In genomic region chr3:68949381-68949780, GRCm38 (mm10) we compare ENCODE assay signal across 20 mouse cellular contexts. TPM values are rescaled to one million over a fixed set of nuclear protein-coding genes. Genes with fewer than 3 reads are reported as not detected.
A peak's percentile ranks its signal among the peaks of the same experiment; 100 is the strongest.
DNase-seq lines count a peak whose midpoint lies in the region; ATAC-seq and TF ChIP-seq lines count a peak whose summit lies in the region.
"Had no signal": no experiment of that assay in that cellular context is flagged by ENCODE, and none has a peak within 500 bp of the region (broad histone marks: within the 10 kb centered on the region; RNA-seq: fewer than 3 reads in every experiment).

No protein-coding gene starts in this region.

- H3K36me3 ChIP-seq in forebrain, embryonic 16.5 days (ENCODE audit: control insufficient read depth, insufficient read depth), result no peaks in the 10 kb centered on the region
- H3K36me3 ChIP-seq in forebrain, embryonic 11.5 days (ENCODE audit: control insufficient read depth, insufficient read depth, low read length), result no peaks in the 10 kb centered on the region; the same call in 1 of the 2 replicates
- H3K36me3 ChIP-seq in kidney, embryonic 14.5 days (ENCODE audit: control insufficient read depth, insufficient read depth, low read length), result no peaks in the 10 kb centered on the region; the same call in 1 of the 2 replicates
- no peaks in the 10 kb centered on the region for H3K36me3 ChIP-seq in embryonic facial prominence, embryonic 12.5 days
- H3K36me3 ChIP-seq in hindbrain, postnatal 0 days (ENCODE audit: insufficient read depth, low read length), result 0 out of 2 replicates have a peak, but pooled peaks cover 4% of the 10 kb centered on the region
- H3K36me3 ChIP-seq: intestine, embryonic 15.5 days had no signal

- no peak overlapping the region for H3K27ac ChIP-seq in forebrain, embryonic 16.5 days (ENCODE audit: low read length)
- no peak overlapping the region for H3K27ac ChIP-seq in forebrain, embryonic 11.5 days (ENCODE audit: low read depth, low read length)
- H3K27ac ChIP-seq in kidney, embryonic 14.5 days (ENCODE audit: low read depth, low read length), result no peak overlapping the region
- no peak overlapping the region for H3K27ac ChIP-seq in embryonic facial prominence, embryonic 12.5 days
- H3K27ac ChIP-seq in hindbrain, postnatal 0 days, result no peak overlapping the region
- H3K27ac ChIP-seq: gastrocnemius, adult 2 months; heart, embryonic 13.5 days; intestine, embryonic 15.5 days had no signal

- H3K9ac ChIP-seq in forebrain, embryonic 16.5 days (replicated peaks; ENCODE audit: low read depth, low read length), result no peak overlapping the region
- H3K9ac ChIP-seq in forebrain, embryonic 11.5 days (ENCODE audit: low read length), result no peak overlapping the region
- H3K9ac ChIP-seq in kidney, embryonic 14.5 days (ENCODE audit: low read depth, low read length), result no peak overlapping the region
- H3K9ac ChIP-seq in embryonic facial prominence, embryonic 12.5 days, result no peak overlapping the region
- H3K9ac ChIP-seq in hindbrain, postnatal 0 days (replicated peaks; ENCODE audit: low read length), result no peak overlapping the region
- H3K9ac ChIP-seq: forebrain, postnatal 0 days; heart, embryonic 13.5 days; intestine, embryonic 15.5 days had no signal

- H3K4me2 ChIP-seq in forebrain, embryonic 16.5 days (ENCODE audit: low read length), result no peak overlapping the region
- H3K4me2 ChIP-seq in forebrain, embryonic 11.5 days (ENCODE audit: low read depth, low read length, severe bottlenecking), result no peak overlapping the region
- H3K4me2 ChIP-seq in kidney, embryonic 14.5 days (replicated peaks; ENCODE audit: low read depth, low read length), result no peak overlapping the region
- H3K4me2 ChIP-seq in embryonic facial prominence, embryonic 12.5 days (replicated peaks), result no peak overlapping the region
- no peak overlapping the region for H3K4me2 ChIP-seq in hindbrain, postnatal 0 days (ENCODE audit: low read depth, low read length)
- H3K4me2 ChIP-seq: heart, embryonic 13.5 days; intestine, embryonic 15.5 days had no signal

- no peaks in the 10 kb centered on the region for H3K4me1 ChIP-seq in forebrain, embryonic 16.5 days (replicated peaks; ENCODE audit: control insufficient read depth, insufficient read depth, low read length)
- H3K4me1 ChIP-seq in forebrain, embryonic 11.5 days (replicated peaks; ENCODE audit: control insufficient read depth, insufficient read depth, low read length), result no peaks in the 10 kb centered on the region
- H3K4me1 ChIP-seq in kidney, embryonic 14.5 days (ENCODE audit: control insufficient read depth, insufficient read depth, low read length), result no peaks in the 10 kb centered on the region
- 0 out of 2 replicates have a peak, but pooled peaks cover 3% of the 10 kb centered on the region for H3K4me1 ChIP-seq in embryonic facial prominence, embryonic 12.5 days
- H3K4me1 ChIP-seq in hindbrain, postnatal 0 days (ENCODE audit: insufficient read depth, low read length), result no peaks in the 10 kb centered on the region
- H3K4me1 ChIP-seq: heart, embryonic 13.5 days; intestine, embryonic 15.5 days had no signal

- no peak overlapping the region for H3K4me3 ChIP-seq in forebrain, embryonic 16.5 days (replicated peaks; ENCODE audit: low read length)
- no peak overlapping the region for H3K4me3 ChIP-seq in forebrain, embryonic 11.5 days (ENCODE audit: low read depth, low read length)
- no peak overlapping the region for H3K4me3 ChIP-seq in kidney, embryonic 14.5 days (ENCODE audit: low read length)
- H3K4me3 ChIP-seq in embryonic facial prominence, embryonic 12.5 days, result no peak overlapping the region
- no peak overlapping the region for H3K4me3 ChIP-seq in hindbrain, postnatal 0 days (ENCODE audit: low read length)
- H3K4me3 ChIP-seq: gastrocnemius, adult 2 months; heart, embryonic 13.5 days; intestine, embryonic 15.5 days had no signal

- ATAC-seq in forebrain, embryonic 16.5 days, result 0 out of 2 replicates have a peak, but pooled peaks have one; percentile 15
- ATAC-seq in forebrain, embryonic 11.5 days (replicated peaks; ENCODE audit: low FRiP score), result no peak
- peak; percentile 52; the same call in 1 of the 2 replicates for ATAC-seq in kidney, embryonic 14.5 days (ENCODE audit: low FRiP score, low TSS enrichment)
- ATAC-seq in embryonic facial prominence, embryonic 12.5 days (ENCODE audit: insufficient number of reproducible peaks, insufficient read depth, low FRiP score, low TSS enrichment), result 0 out of 2 replicates have a peak, but pooled peaks have one; percentile 52
- ATAC-seq in hindbrain, postnatal 0 days, result peak; percentile 49; the same call in 1 of the 2 replicates
- ATAC-seq: intestine, embryonic 15.5 days had no signal

- 68% methylated on average over 8 of the region's 8 CpGs for WGBS in forebrain, embryonic 16.5 days
- WGBS in forebrain, embryonic 11.5 days, result 68% methylated on average over 8 of the region's 8 CpGs
- WGBS in kidney, embryonic 14.5 days, result 54% methylated on average over 8 of the region's 8 CpGs
- 73% methylated on average over 8 of the region's 8 CpGs for WGBS in embryonic facial prominence, embryonic 12.5 days
- whole genome bisulfite sequencing in hindbrain, postnatal 0 days, result 65% methylated on average over 8 of the region's 8 CpGs

- no peak for TF ChIP-seq CTCF in hindbrain, postnatal 0 days (IDR thresholded peaks at IDR 0.05; ENCODE audit: low read depth)

- no peaks in the 10 kb centered on the region for H3K27me3 ChIP-seq in forebrain, embryonic 16.5 days (replicated peaks; ENCODE audit: control insufficient read depth, insufficient read depth, low read length)
- no peaks in the 10 kb centered on the region for H3K27me3 ChIP-seq in forebrain, embryonic 11.5 days (ENCODE audit: control insufficient read depth, insufficient read depth, low read length)
- H3K27me3 ChIP-seq in kidney, embryonic 14.5 days (ENCODE audit: control insufficient read depth, insufficient read depth, low read length), result no peaks in the 10 kb centered on the region
- no peaks in the 10 kb centered on the region for H3K27me3 ChIP-seq in embryonic facial prominence, embryonic 12.5 days
- no peaks in the 10 kb centered on the region for H3K27me3 ChIP-seq in hindbrain, postnatal 0 days (ENCODE audit: insufficient read depth, low read length)
- H3K27me3 ChIP-seq: heart, embryonic 13.5 days; intestine, embryonic 15.5 days had no signal

- no peak for DNase-seq in forebrain, embryonic 11.5 days (ENCODE audit: low spot score)
- DNase-seq in kidney, adult 11 months, result no peak
- no peak for DNase-seq in hindbrain, postnatal 0 days (ENCODE audit: low spot score)
- DNase-seq in right cerebral cortex, postnatal 10 days (ENCODE audit: low spot score in 2 of 2), result no peak
- DNase-seq: adrenal gland, adult 2 months; adrenal gland, postnatal 25 days; cerebellum, adult 18-20 months; cerebellum, adult 9-11 months; cerebellum, postnatal 36 days; gastrocnemius, adult 2 months; gastrocnemius, postnatal 25 days; heart, adult 11 months; heart, postnatal 36 days; kidney, adult 2 months had no signal

- no peaks in the 10 kb centered on the region for H3K9me3 ChIP-seq in forebrain, embryonic 16.5 days (ENCODE audit: control insufficient read depth, low read length)
- no peaks in the 10 kb centered on the region for H3K9me3 ChIP-seq in forebrain, embryonic 11.5 days (ENCODE audit: control insufficient read depth, low read length)
- H3K9me3 ChIP-seq in kidney, embryonic 14.5 days (ENCODE audit: control insufficient read depth, low read length), result no peaks in the 10 kb centered on the region
- H3K9me3 ChIP-seq in embryonic facial prominence, embryonic 12.5 days, result no peaks in the 10 kb centered on the region
- no peaks in the 10 kb centered on the region for H3K9me3 ChIP-seq in hindbrain, postnatal 0 days (ENCODE audit: low read length)
- H3K9me3 ChIP-seq: heart, embryonic 13.5 days; intestine, embryonic 15.5 days had no signal

RNA-seq across cellular contexts. Expression of gene Ift80, which starts 55.0 kb away (rescaled TPM):
- 9.6 and 13.2 TPM in 2 replicates for polyA plus RNA-seq in forebrain, embryonic 16.5 days (2015; fragmentation: Nextera tagmentation; extraction: Ambion mirVana)
- 19.6 and 24.0 TPM in 2 replicates for polyA plus RNA-seq in forebrain, embryonic 11.5 days (2014; fragmentation: Nextera tagmentation; extraction: Ambion mirVana)
- polyA plus RNA-seq in kidney, embryonic 14.5 days (2014; fragmentation: Nextera tagmentation; extraction: Ambion mirVana), result 11.3 and 22.1 TPM in 2 replicates
- 22.2 and 24.5 TPM in 2 replicates for polyA plus RNA-seq in embryonic facial prominence, embryonic 12.5 days (2016; fragmentation: Nextera tagmentation; extraction: Ambion mirVana)
- total RNA-seq in hindbrain, postnatal 0 days (2014; rRNA removed), result 6.9 and 7.7 TPM in 2 replicates
- polyA plus RNA-seq in hindbrain, postnatal 0 days (2015; fragmentation: Nextera tagmentation; extraction: Ambion mirVana), result 5.3 and 6.5 TPM in 2 replicates

RNA-seq across cellular contexts. Expression of gene Smc4, which starts 55.2 kb away (rescaled TPM):
- 73.0 and 85.9 TPM in 2 replicates for polyA plus RNA-seq in forebrain, embryonic 16.5 days (2015; fragmentation: Nextera tagmentation; extraction: Ambion mirVana)
- polyA plus RNA-seq in forebrain, embryonic 11.5 days (2014; fragmentation: Nextera tagmentation; extraction: Ambion mirVana), result 231 and 258 TPM in 2 replicates
- 189 and 208 TPM in 2 replicates for polyA plus RNA-seq in kidney, embryonic 14.5 days (2014; fragmentation: Nextera tagmentation; extraction: Ambion mirVana)
- 168 and 174 TPM in 2 replicates for polyA plus RNA-seq in embryonic facial prominence, embryonic 12.5 days (2016; fragmentation: Nextera tagmentation; extraction: Ambion mirVana)
- 7.2 and 12.5 TPM in 2 replicates for total RNA-seq in hindbrain, postnatal 0 days (2014; rRNA removed)
- polyA plus RNA-seq in hindbrain, postnatal 0 days (2015; fragmentation: Nextera tagmentation; extraction: Ambion mirVana), result 34.6 and 45.7 TPM in 2 replicates
